Mouse (Mus musculus): ENCODE measurements around the gene Rab31.

Gene Rab31

GRCm38 (mm10) chr17:65771951-65772934 lies at the start of gene Rab31:
Gene Rab31, minus strand, starts transcription at chr17:65772752.
- in situ Hi-C loops (cut with MboI, MseI) = no loop called here

GRCm38 (mm10) chr17:65820197-65820596 lies 47.6 kb upstream of the Rab31 start:
- in situ Hi-C loops (cut with MboI, MseI) = no loop called here

- in situ Hi-C loops (cut with MboI, MseI) = no loop called here
Observed at GRCm38 (mm10) chr17:65813763-65814162, 41.2 kb upstream of the Rab31 start.

- in situ Hi-C loops (cut with MboI, MseI) = no loop called here
Observed at GRCm38 (mm10) chr17:65811032-65811431, 38.5 kb upstream of the Rab31 start.

- in situ Hi-C loops (cut with MboI, MseI) = no loop called here
Observed at GRCm38 (mm10) chr17:65806416-65806815, 33.9 kb upstream of the Rab31 start.

- in situ Hi-C loops (cut with MboI, MseI) = no loop called here
Observed at GRCm38 (mm10) chr17:65805966-65806365, 33.4 kb upstream of the Rab31 start.

GRCm38 (mm10) chr17:65802026-65802425 lies 29.5 kb upstream of the Rab31 start:
- in situ Hi-C loops (cut with MboI, MseI) = no loop called here

- in situ Hi-C loops (cut with MboI, MseI) = no loop called here
Observed at GRCm38 (mm10) chr17:65800451-65800850, 27.9 kb upstream of the Rab31 start.

- in situ Hi-C loops (cut with MboI, MseI) = no loop called here
Observed at GRCm38 (mm10) chr17:65799353-65799752, 26.8 kb upstream of the Rab31 start.

GRCm38 (mm10) chr17:65798446-65798845 lies 25.9 kb upstream of the Rab31 start:
- in situ Hi-C loops (cut with MboI, MseI) = no loop called here

GRCm38 (mm10) chr17:65796056-65796455 lies 23.5 kb upstream of the Rab31 start:
- in situ Hi-C loops (cut with MboI, MseI) = no loop called here

- in situ Hi-C loops (cut with MboI, MseI) = no loop called here
Observed at GRCm38 (mm10) chr17:65794096-65794850, 21.7 kb upstream of the Rab31 start.

GRCm38 (mm10) chr17:65793307-65793930 lies 20.9 kb upstream of the Rab31 start:
- in situ Hi-C loops (cut with MboI, MseI) = no loop called here

GRCm38 (mm10) chr17:65791161-65791560 lies 18.6 kb upstream of the Rab31 start:
- in situ Hi-C loops (cut with MboI, MseI) = no loop called here

- in situ Hi-C loops (cut with MboI, MseI) = loop anchor here in 1 of 2 experiments (5.0 kb wide), 2 partner anchors 182 to 323 kb away; partner anchors contain the start of gene Washc1
Observed at GRCm38 (mm10) chr17:65789576-65789975, 17.0 kb upstream of the Rab31 start.

GRCm38 (mm10) chr17:65788542-65789291 lies 16.2 kb upstream of the Rab31 start:
- in situ Hi-C loops (cut with MboI, MseI) = loop anchor here in 1 of 2 experiments (5.0 kb wide), 2 partner anchors 181 to 324 kb away; partner anchors contain the start of gene Washc1

- in situ Hi-C loops (cut with MboI, MseI) = loop anchor here in 1 of 2 experiments (5.0 kb wide), 2 partner anchors 180 to 325 kb away; partner anchors contain the start of gene Washc1
Observed at GRCm38 (mm10) chr17:65787261-65787660, 14.7 kb upstream of the Rab31 start.

- in situ Hi-C loops (cut with MboI, MseI) = loop anchor here in 1 of 2 experiments (5.0 kb wide), 2 partner anchors 179 to 326 kb away; partner anchors contain the start of gene Washc1
Observed at GRCm38 (mm10) chr17:65786225-65786624, 13.7 kb upstream of the Rab31 start.

- in situ Hi-C loops (cut with MboI, MseI) = loop anchor here in 1 of 2 experiments (5.0 kb wide), 2 partner anchors 178 to 327 kb away; partner anchors contain the start of gene Washc1
Observed at GRCm38 (mm10) chr17:65785707-65786106, 13.2 kb upstream of the Rab31 start.

GRCm38 (mm10) chr17:65784610-65785140 lies 12.1 kb upstream of the Rab31 start:
- in situ Hi-C loops (cut with MboI, MseI) = loop anchor here in 1 of 2 experiments (5.0 kb wide), 2 partner anchors 177 to 328 kb away; partner anchors contain the start of gene Washc1
